Mouse (Mus musculus) urinary bladder, postnatal 36 days (tissue): Measurements from ENCODE around the gene Cldnd2.
"Not testable (repeated sequence)": the region's sequence is repeated elsewhere in the genome, so short reads cannot be mapped to it uniquely, and the experiment has no call there.

Source experiments
- DNase-seq, 2 experiments: peaks; one replicate each; pipeline ENCODE4 v3.0.0; 2022; ENCODE audit warnings: low spot score in 2 of 2, mixed read lengths in 1 of 2

The Cldnd2 gene

GRCm38 (mm10) chr7:43440482-43440881 lies at the start of gene Cldnd2:
Gene Cldnd2 (plus strand): TSS chr7:43440782.
- no peak for DNase-seq

- no peak for DNase-seq
These were observed 48.0 kb upstream of the Cldnd2 start for GRCm38 (mm10) chr7:43392349-43393121.

GRCm38 (mm10) chr7:43399501-43399900 lies 41.1 kb upstream of the Cldnd2 start:
- DNase-seq, result no peak

- DNase-seq, result no peak
These were observed 37.9 kb upstream of the Cldnd2 start for GRCm38 (mm10) chr7:43402718-43403117.

- DNase-seq, result no peak
These were observed 33.0 kb upstream of the Cldnd2 start for GRCm38 (mm10) chr7:43407573-43407972.

- DNase-seq, result no peak
These were observed 32.4 kb upstream of the Cldnd2 start, which contains the start of gene Siglecg for GRCm38 (mm10) chr7:43408131-43408553. Gene Siglecg (plus strand): TSS chr7:43408204.

GRCm38 (mm10) chr7:43409084-43409483 lies 31.5 kb upstream of the Cldnd2 start:
- DNase-seq, result no peak

GRCm38 (mm10) chr7:43411724-43412123 lies 28.9 kb upstream of the Cldnd2 start:
- not testable (repeated sequence) for DNase-seq

- DNase-seq, result no peak
These were observed 23.3 kb upstream of the Cldnd2 start for GRCm38 (mm10) chr7:43417298-43417697.

GRCm38 (mm10) chr7:43422995-43423617 lies 17.5 kb upstream of the Cldnd2 start:
- peak; percentile 80 to 86 for DNase-seq

GRCm38 (mm10) chr7:43423991-43424625 lies 16.5 kb upstream of the Cldnd2 start:
- DNase-seq, result no peak

- no peak for DNase-seq
These were observed 13.2 kb upstream of the Cldnd2 start, which contains the start of gene Lim2 for GRCm38 (mm10) chr7:43427406-43427805. Gene Lim2 (plus strand): TSS chr7:43427670.

- no peak for DNase-seq
These were observed 11.1 kb upstream of the Cldnd2 start for GRCm38 (mm10) chr7:43429500-43429899.

GRCm38 (mm10) chr7:43432891-43433290 lies 7.7 kb upstream of the Cldnd2 start:
- DNase-seq, result no peak

- no peak for DNase-seq
These were observed 5.9 kb upstream of the Cldnd2 start for GRCm38 (mm10) chr7:43434676-43435075.

- DNase-seq, result no peak
These were observed 4.0 kb upstream of the Cldnd2 start, which contains the start of gene Nkg7 for GRCm38 (mm10) chr7:43436341-43437255. Gene Nkg7 (plus strand): TSS chr7:43437073.

- DNase-seq, result no peak
These were observed 2.0 kb upstream of the Cldnd2 start for GRCm38 (mm10) chr7:43438611-43439010.

- no peak for DNase-seq
These were observed 489 bp downstream of the Cldnd2 start for GRCm38 (mm10) chr7:43441071-43441470.

- no peak for DNase-seq
These were observed 2.1 kb downstream of the Cldnd2 start for GRCm38 (mm10) chr7:43442684-43443083.

GRCm38 (mm10) chr7:43443126-43443916 lies 2.7 kb downstream of the Cldnd2 start:
- peak; percentile 76 to 86 for DNase-seq

- DNase-seq, result peak; percentile 86 to 95
These were observed 3.3 kb downstream of the Cldnd2 start, which contains the start of the genes Etfb and Gm45233 for GRCm38 (mm10) chr7:43443917-43444293. Gene Etfb (plus strand): TSS chr7:43444083. Gene Gm45233 (plus strand): TSS chr7:43444128.
